Mouse (Mus musculus) forebrain, embryonic 12.5 days (tissue): ENCODE measurements around the gene Aph1b. TPM values are rescaled to one million over a fixed set of nuclear protein-coding genes. Genes with fewer than 3 reads are reported as not detected.

Experiments used
- ATAC-seq: fragments of 200-750 bp; cut with Nextera tagmentation; 2 replicates; pipeline ENCODE4 v1.8.0; 2017; ENCODE audit warnings: moderate TSS enrichment; ENCODE audit not compliant: low FRiP score
- H3K27ac ChIP-seq: fragments of 300-500 bp; sonication (generic); 2 replicates; pipeline ENCODE4 v1.5.1; 2016; ENCODE audit warnings: mild to moderate bottlenecking
- H3K27me3 ChIP-seq: fragments of 300-500 bp; sonication (generic); 2 replicates; pipeline ENCODE4 v1.6.1; 2016; ENCODE audit warnings: mild to moderate bottlenecking
- H3K36me3 ChIP-seq: fragments of 300-500 bp; sonication (generic); replicated peaks from 2 replicates; pipeline ENCODE4 v1.6.1; 2016; ENCODE audit warnings: mild to moderate bottlenecking
- H3K4me1 ChIP-seq: fragments of 300-500 bp; sonication (generic); 2 replicates; pipeline ENCODE4 v1.6.1; 2016
- H3K4me2 ChIP-seq: fragments of 300-500 bp; sonication (generic); 2 replicates; pipeline ENCODE4 v1.6.1; 2016; ENCODE audit warnings: mild to moderate bottlenecking, moderate library complexity
- H3K4me3 ChIP-seq: fragments of 300-500 bp; sonication (generic); replicated peaks from 2 replicates; pipeline ENCODE4 v1.5.1; 2016; ENCODE audit warnings: mild to moderate bottlenecking
- H3K9ac ChIP-seq: fragments of 300-500 bp; sonication (generic); 2 replicates; pipeline ENCODE4 v1.6.1; 2016; ENCODE audit warnings: mild to moderate bottlenecking
- H3K9me3 ChIP-seq: fragments of 300-500 bp; sonication (generic); 2 replicates; pipeline ENCODE4 v1.6.1; 2016
- WGBS: fragments of 180-500 bp; shearing (Covaris S2); methylation state at CpG from one replicate; pipeline ENCODE4 v1.1.7; 2016; 5-methylcytosine and 5-hydroxymethylcytosine counted together
- polyA plus RNA-seq: library from polyadenylated mRNA; unstranded; fragments of >200 nt; fragmentation: Nextera tagmentation; extraction: Ambion mirVana; gene quantifications from 2 replicates; pipeline ENCODE4 v1.2.1, GENCODE M21; 2016

Aph1b gene
- polyA plus RNA-seq, 1 experiment from 2014 or later = 20.4 TPM

DNA sequence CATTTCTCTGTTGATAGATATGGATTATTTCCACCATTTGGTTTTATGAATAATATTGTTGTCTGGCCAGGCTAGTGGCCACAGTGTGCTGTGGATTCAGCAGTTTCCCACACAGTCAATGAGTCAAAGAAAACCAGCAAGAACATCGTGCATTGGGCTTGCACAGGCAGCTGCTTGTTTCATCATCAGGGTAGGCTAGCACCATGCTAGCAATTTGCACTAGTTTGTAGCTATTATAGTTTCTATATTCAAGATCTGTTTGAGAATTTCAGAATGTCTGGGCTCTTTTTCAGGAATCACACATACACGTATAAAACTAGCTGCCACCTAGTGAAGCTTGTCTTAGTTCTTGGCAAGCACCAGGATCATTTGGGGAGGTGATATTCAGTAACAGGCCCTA is 60.2 kb downstream of the Aph1b start:
- H3K36me3 ChIP-seq = no peaks in the 10 kb centered on the region
- ATAC-seq = no peak
- no peak overlapping the region for H3K27ac ChIP-seq
- no peak overlapping the region for H3K4me2 ChIP-seq
- no peak overlapping the region for H3K4me3 ChIP-seq
- no peak overlapping the region for H3K9ac ChIP-seq
- no peaks in the 10 kb centered on the region for H3K27me3 ChIP-seq
- H3K4me1 ChIP-seq = 0 out of 2 replicates have a peak, but pooled peaks cover 3% of the 10 kb centered on the region
- WGBS = 89% methylated on average over 2 of the region's 2 CpGs
- H3K9me3 ChIP-seq = no peaks in the 10 kb centered on the region

DNA sequence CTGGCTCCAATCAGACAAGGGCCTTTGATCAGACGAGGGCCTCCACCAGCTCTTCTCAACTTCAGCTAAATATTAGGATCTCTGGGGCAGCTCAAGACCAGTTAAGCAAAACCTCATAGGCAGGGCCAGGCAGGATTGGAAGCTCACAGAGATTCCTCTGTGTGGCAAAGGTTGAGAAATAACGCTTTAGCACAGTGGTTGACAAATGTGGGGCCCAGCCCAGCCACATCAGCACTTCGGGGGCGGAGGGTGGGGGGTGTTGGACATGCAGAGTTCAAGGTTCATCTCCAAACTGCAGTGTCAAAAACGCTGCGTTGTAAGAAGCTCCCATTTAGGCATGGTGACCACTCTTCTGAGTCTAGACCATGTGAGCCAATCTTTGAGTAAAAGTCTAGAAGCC is 60.7 kb downstream of the Aph1b start:
- no peak overlapping the region for H3K4me3 ChIP-seq
- H3K4me1 ChIP-seq = 0 out of 2 replicates have a peak, but pooled peaks cover 3% of the 10 kb centered on the region
- no peak overlapping the region for H3K27ac ChIP-seq
- no peak overlapping the region for H3K4me2 ChIP-seq
- no peaks in the 10 kb centered on the region for H3K27me3 ChIP-seq
- 89% methylated on average over 6 of the region's 6 CpGs for WGBS
- no peak for ATAC-seq
- H3K36me3 ChIP-seq = no peaks in the 10 kb centered on the region
- H3K9me3 ChIP-seq = no peaks in the 10 kb centered on the region
- no peak overlapping the region for H3K9ac ChIP-seq

DNA sequence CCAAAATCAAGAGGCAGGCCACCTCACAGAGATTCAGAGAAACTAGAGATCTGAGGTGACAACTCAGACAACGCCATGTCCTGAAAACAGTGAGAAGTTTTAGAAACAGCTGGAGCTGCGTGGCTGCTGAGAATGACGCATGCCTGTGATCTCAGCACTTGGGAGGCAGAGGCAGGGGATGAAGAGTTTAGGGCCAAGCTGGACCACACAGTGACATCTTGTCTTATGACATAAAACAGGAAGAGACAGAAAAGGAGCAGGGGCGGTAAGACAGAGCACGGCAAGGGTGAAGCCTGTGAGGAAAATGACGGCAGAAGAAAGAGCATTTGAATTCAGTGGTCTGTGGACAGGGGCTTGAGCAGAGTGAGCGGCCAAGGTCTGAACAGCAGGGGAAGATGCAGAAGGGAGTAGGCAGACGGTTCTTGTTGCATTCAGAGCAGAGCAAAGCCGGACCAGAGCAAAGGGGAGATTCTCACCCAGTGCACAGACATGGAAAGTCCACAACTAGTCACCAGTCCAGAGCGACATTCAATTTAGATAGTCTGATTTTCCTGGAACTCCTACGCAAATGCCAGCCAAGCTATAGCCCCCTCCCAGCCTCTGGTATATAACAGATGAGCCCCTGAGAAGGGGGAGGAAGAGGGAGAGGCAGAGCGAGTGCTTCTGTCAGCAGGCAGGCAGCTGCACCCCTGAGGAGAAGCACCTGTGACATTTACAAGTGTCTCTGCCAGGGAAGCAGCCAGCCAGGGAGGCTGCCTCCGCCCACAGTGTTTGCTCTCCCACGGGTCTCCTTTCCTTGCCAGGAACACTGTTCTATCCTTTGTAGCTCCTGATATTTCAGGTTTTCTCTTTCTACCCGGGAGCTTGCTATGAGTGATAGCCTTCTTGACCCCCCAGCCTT is 62.2 kb downstream of the Aph1b start:
- no peaks in the 10 kb centered on the region for H3K36me3 ChIP-seq
- no peak for ATAC-seq
- H3K4me1 ChIP-seq = 0 out of 2 replicates have a peak, but pooled peaks cover 3% of the 10 kb centered on the region
- 57% methylated on average over 15 of the region's 15 CpGs for WGBS
- H3K27ac ChIP-seq = no peak overlapping the region
- no peak overlapping the region for H3K4me3 ChIP-seq
- no peak overlapping the region for H3K9ac ChIP-seq
- H3K9me3 ChIP-seq = no peaks in the 10 kb centered on the region
- no peaks in the 10 kb centered on the region for H3K27me3 ChIP-seq
- no peak overlapping the region for H3K4me2 ChIP-seq

DNA sequence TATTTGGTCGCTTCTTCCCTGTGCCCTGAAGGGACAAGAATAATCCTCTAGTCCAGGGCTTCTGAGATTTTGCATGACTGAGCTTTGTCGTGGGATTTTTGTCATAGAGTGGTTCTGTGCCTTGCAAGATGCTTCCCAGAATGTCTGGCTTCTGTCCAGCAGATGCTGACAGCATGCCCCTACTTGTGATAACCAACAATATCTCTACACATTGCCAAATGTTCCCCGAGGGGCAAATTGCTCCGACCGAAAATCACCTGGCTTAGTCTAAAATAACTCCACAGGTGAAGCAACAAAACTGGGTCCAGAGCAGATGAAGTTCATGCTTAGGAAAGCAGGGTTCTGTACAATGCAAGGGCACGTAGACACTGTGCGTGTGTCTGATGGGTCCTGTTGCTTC is 64.0 kb downstream of the Aph1b start:
- ATAC-seq = no peak
- no peak overlapping the region for H3K27ac ChIP-seq
- WGBS = 83% methylated on average over 7 of the region's 7 CpGs

DNA sequence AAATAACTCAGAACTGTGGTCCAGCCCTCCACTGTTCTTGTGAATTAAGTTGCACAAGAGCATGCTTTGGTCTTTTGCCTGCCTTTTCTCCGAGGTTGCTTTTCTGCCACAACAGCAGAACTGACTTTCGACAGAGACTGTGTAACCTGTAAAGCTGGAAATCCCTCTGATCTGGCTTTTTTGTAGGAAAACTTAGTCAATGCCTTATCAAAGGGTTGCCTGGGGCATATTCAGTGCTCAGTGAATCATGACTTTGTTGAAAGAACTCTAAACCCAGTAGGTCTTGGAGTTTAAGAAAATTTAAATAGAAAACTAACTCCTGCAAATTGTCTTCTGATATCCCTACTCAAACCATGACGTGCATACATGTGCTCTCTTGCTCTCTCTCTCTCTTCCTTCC is 64.7 kb downstream of the Aph1b start:
- Histone ChIP-seq H3K4me2 (no peak overlapping the region), H3K27me3 (no peaks in the 10 kb centered on the region), H3K9me3 (no peaks in the 10 kb centered on the region), H3K36me3 (no peaks in the 10 kb centered on the region), H3K4me1 (0 out of 2 replicates have a peak, but pooled peaks cover 3% of the 10 kb centered on the region), H3K4me3 (no peak overlapping the region), H3K27ac (no peak overlapping the region), H3K9ac (no peak overlapping the region)
- no peak for ATAC-seq
- whole genome bisulfite sequencing = 68% methylated on average over 3 of the region's 3 CpGs

More for the DNA sequence above, 64.0 kb downstream of the Aph1b start:
- H3K9ac ChIP-seq = no peak overlapping the region
- no peak overlapping the region for H3K4me2 ChIP-seq
- no peak overlapping the region for H3K4me3 ChIP-seq
- no peaks in the 10 kb centered on the region for H3K27me3 ChIP-seq
- no peaks in the 10 kb centered on the region for H3K36me3 ChIP-seq
- 0 out of 2 replicates have a peak, but pooled peaks cover 3% of the 10 kb centered on the region for H3K4me1 ChIP-seq
- H3K9me3 ChIP-seq = no peaks in the 10 kb centered on the region

DNA sequence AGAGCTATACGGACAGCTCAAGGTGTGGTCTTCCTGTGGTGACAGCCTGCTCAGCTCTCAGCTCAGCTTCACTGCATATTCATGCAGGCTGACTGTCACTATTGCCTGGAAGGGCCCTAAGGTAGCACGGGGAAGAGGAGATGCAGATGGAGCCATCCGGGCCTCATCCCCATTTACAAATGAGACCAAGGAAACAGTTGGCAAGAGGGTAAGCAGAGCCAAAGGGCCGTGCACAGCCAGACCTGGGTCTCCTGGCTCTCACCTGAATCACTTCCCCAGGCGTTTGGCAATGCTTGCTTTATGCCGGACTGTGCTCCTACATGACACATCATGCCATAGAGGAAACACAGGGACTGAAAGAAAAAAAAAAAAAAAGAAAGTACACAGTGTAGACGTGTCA is 68.0 kb downstream of the Aph1b start:
- H3K9me3 ChIP-seq = no peaks in the 10 kb centered on the region
- H3K36me3 ChIP-seq = no peaks in the 10 kb centered on the region
- peaks cover 9% of the 10 kb centered on the region for H3K4me1 ChIP-seq
- H3K9ac ChIP-seq = no peak overlapping the region
- no peaks in the 10 kb centered on the region for H3K27me3 ChIP-seq
- ATAC-seq = no peak
- WGBS = 78% methylated on average over 7 of the region's 7 CpGs
- no peak overlapping the region for H3K4me2 ChIP-seq
- H3K4me3 ChIP-seq = no peak overlapping the region
- no peak overlapping the region for H3K27ac ChIP-seq

DNA sequence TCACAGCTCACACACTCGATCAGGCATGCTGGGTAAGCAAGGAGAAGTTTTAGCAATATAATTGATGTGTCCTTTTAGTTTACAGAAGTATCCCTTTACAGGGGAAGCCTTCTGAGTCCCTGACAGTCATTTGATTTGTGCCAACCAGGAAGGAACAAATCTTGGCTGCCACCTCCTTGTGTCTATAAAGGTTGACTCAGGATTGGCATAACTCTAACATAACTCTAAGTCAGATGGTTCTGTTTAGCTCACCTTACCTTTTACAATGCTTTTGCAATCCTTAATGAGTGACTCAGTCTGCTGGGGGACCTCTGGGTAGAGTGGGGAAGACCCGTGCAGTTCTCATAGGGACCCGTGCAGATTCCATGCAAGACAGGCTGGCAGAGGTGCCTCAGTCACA is 69.7 kb downstream of the Aph1b start:
- Histone ChIP-seq H3K4me1 (peaks cover 11% of the 10 kb centered on the region), H3K27ac (no peak overlapping the region), H3K9ac (no peak overlapping the region), H3K4me3 (no peak overlapping the region), H3K4me2 (no peak overlapping the region), H3K27me3 (no peaks in the 10 kb centered on the region), H3K9me3 (no peaks in the 10 kb centered on the region), H3K36me3 (no peaks in the 10 kb centered on the region)
- WGBS = 89% methylated on average over 3 of the region's 3 CpGs
- ATAC-seq = no peak

Other genes starting within 250 kb of the Aph1b start
- gene Usp3, start 202.3 kb downstream of the Aph1b start, polyA plus RNA-seq = 121 and 122 TPM in 2 replicates
- gene Car12, start 81.8 kb downstream of the Aph1b start, polyA plus RNA-seq = 0.91 and 1.6 TPM in 2 replicates
- gene Gm10647, start 1.5 kb upstream of the Aph1b start, polyA plus RNA-seq = 0.19 and 0.43 TPM in 2 replicates
- 1.7 and 2.2 TPM in 2 replicates for gene Aph1c, start 39.2 kb upstream of the Aph1b start, polyA plus RNA-seq
- gene Rab8b, start 124.2 kb upstream of the Aph1b start, polyA plus RNA-seq = 50.3 and 50.7 TPM in 2 replicates
- 588 and 598 TPM in 2 replicates for gene Rps27l, start 150.6 kb upstream of the Aph1b start, polyA plus RNA-seq
- gene Lactb, start 180.0 kb upstream of the Aph1b start, polyA plus RNA-seq = 8.8 and 9.7 TPM in 2 replicates